Mouse (Mus musculus): ENCODE measurements at regions not wholly inside any gene's neighbourhood (a gene's known extent, or its start where the extent isn't known, plus 50 kb on each side); places are given as distances from the start of the nearest gene placed in this dataset.
A peak's percentile ranks its signal among the peaks of the same experiment; 100 is the strongest.

DNA sequence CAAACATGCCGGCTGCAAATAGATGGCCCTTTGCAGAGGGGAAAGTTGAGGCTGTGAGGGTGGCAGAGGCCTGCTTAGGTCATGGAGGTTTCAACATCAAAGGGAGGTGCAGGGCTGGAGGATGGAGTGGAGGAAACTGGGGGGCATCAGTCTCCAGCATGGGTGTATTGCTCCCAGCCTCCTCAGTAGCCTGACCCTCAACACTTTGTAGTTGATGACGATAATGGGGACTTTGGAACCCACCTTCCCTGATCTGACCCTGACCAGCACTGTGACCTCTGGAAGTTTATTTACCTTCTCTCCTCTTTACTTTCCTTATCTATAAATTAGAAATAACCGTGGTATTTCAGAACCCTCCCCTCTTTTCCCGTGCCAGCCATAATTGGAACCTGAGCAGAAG is 56.2 kb downstream of the Gm26897 start:
- DNase-seq (ENCODE audit: extremely low spot score) = no peak

DNA sequence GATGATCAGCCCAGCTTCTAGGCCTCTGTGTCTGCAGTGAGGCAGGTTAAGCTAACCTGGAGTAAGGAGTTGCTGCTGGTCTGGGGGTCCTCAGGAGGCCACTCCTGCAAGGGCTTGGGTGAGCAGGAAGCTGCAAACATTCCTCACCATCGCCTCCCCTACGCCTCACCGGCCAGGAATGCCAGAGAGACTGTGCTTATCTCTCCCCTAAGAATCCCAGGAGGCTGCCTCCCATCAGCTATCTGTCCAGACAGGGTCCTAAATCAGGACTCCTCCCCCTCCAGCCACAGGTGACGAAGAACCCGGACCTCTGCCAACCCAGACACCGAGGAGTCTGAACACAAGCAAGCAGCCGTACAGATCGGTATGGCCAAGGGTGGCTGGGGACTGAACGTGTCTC is 56.8 kb downstream of the Gm26897 start:
- no peak for DNase-seq (ENCODE audit: extremely low spot score)

DNA sequence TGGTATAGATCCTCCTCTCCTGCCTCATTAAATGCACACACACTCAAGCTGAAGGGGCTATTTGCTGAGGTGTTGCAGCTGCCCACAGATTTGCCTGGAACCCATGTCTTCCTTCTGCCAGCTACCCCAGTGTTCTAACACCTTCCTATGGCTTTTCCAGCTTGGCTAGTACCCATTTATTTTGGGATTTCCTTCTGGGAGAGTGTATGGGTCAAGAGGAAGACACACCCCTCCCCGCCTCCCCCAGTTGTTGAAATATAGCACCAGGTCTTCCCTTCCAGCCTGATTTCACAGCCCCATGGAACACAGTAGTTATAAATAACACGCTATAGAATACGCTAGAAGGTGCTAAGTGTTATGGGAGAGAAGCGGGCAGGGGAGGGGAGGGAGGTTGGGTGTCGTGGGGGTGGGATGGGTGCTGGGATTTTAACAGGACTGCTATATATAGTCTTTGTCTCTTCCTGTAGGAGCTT is 57.4 kb downstream of the Gm26897 start:
- no peak for DNase-seq (ENCODE audit: extremely low spot score)

DNA sequence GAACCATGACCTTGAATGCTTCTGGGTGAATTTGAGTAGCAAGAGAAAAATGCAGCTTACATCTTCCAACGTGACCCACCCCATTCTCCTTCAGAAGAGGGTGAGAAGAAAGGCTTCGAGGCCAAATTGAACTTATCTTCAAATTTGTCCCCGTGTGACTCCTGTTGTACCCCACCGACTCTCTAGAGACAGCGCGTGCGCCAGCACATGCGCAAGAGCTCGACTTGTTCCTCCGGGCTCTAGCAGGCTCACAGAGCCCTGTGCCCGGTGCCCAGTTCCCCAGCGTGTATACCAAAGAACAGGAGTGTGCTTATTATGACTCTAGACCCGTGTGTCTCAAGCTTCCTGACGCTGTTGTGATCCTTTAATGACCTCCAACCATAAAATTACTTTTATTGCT is 59.0 kb downstream of the Gm26897 start:
- DNase-seq (ENCODE audit: extremely low spot score) = no peak

DNA sequence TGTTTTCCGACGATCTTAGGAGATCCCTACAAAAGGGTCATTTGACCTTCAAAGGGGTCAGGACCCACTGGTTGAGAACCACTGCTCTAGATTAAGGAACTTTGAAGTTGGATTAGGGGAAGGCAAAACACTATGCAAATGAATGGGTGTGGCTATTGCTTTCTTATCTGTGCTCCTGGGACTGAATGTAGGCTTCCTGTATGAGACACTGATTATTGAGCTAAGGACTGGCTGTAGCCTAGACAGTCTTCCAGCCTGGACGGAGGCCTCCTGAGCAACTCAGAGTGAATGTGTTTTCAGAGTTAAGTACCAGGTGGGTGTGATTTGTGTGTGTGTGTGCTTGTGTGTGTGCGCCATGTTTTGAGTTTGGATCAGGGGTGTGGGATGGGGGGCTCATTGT is 59.5 kb downstream of the Gm26897 start:
- no peak for DNase-seq (ENCODE audit: extremely low spot score)

DNA sequence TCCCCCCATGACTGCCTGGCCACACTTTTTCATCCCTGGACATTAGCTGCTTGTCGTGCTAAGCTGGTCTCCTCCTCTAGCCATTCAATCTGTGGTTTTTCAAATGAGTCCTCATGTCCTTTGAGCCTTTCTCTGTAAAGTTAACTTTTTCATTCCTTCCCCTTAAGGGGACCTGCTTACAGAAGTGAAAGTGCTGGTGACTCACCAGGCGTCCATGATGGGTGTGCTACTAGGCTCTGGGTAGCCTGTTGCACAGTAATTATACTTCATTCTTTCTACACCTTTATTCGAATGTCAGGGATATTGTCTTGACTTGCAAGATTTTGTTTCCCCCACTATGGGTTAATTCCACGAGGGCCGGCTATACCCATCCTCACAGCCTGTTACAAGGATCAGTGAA is 63.2 kb downstream of the Gm26897 start:
- DNase-seq (ENCODE audit: extremely low spot score) = no peak

DNA sequence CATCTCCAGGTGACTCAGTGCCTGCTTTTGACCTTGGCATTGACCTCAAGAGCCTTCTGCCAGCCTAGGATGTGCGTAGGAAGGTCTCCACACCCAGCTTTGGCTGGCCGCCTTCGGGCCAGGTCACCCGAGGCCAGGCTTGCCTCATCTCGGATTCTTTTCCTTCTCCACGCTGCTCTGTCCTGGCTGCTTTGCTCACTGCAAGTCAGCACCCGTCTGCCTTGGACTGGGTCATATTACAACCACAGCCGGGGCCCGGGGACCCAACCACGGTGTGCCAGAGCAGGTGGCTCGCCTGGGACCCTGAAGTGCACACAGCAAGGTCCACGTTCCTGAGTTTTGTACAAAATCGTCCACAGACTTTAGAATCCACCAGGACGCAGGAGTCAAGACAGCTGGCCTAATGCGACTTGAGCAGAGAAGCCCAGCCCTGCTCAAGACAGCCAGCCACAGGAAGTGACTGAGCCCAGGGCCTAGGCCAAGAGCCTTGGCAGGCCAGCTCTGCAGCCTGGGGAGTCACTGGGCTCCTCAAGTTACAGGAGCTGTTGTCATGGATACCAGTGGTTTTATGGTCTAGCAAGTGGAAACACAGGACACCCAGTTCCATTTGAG is 66.1 kb downstream of the Gm26897 start:
- peak; percentile 69 for DNase-seq (ENCODE audit: extremely low spot score)

DNA sequence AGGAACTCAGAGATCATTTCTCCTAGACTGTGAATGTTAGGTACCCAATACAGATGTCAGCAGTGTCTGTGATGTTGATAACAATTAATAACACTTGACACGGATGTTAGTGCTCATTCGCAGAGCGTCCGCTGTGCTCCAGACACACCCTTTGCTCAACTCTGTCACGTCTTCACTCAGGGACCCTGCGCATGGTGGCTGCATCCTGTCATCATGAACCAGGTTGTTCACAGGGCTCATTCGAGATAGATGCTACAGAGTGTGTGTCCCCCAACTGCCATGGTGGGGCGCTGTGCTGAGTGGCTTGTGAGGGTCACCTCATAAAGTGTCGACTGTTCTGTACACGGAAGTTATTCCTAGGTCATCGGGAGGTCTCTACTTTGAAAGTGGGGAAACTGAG is 66.8 kb downstream of the Gm26897 start:
- DNase-seq (ENCODE audit: extremely low spot score) = no peak

DNA sequence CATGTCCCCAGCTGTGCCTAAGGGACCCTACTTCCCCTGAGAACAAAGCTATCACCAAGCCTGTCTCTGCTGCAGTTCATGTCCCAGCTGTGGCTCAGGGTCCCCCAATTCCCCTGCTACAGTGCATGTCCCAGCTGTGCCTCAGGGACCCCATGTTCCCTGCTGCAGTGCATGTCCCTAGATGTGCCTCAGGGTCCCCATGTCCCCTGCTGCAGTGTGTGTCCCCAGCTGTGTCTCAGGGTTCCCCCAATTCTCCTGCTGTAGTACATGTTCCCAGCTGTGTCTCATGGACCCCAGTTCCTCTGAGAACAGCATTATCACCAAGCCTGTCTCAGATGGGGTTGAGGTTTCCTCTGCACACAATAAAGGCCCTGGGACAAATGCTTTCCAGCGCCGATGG is 67.3 kb downstream of the Gm26897 start:
- DNase-seq (ENCODE audit: extremely low spot score) = no peak

DNA sequence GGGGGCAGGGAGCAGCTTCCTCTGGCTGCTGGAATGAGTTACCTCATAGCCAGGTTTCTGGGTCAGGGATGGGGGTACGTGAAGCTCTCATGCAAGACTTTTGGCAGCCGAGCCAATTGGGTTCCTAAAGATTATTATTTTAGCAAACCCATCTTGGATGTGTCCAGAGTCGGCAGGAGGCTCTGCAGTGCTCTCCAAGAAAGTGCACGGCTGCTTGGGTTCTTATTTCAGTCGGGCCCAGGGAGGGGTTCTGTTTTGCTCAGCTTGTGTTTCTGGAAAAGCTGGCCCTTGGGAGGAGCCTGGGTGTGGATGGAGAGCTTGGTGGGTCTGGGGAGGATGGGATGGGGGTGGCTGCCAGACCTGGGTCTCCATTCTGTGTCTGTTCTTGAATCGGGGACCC is 70.8 kb downstream of the Gm26897 start:
- DNase-seq (ENCODE audit: extremely low spot score) = no peak

DNA sequence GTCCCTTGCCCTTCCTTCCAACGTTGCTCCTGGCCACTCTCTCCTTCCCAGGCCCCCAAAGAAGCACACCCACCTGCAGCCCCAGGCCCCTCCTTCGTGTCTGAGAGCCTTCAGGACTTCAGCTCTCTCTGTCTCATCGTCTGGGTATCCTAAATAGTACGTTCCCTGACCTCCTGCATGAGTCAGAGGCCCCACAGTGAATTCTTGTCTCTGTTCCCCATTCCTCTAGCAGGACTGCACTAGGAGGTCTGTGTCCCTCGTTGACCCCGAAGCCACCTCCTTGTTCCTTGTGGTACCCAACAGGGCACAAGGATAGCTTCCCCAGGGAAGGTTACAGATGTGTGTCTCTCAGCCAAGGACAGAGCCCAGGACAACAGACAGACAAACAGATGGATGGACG is 71.4 kb downstream of the Gm26897 start:
- DNase-seq (ENCODE audit: extremely low spot score) = no peak

DNA sequence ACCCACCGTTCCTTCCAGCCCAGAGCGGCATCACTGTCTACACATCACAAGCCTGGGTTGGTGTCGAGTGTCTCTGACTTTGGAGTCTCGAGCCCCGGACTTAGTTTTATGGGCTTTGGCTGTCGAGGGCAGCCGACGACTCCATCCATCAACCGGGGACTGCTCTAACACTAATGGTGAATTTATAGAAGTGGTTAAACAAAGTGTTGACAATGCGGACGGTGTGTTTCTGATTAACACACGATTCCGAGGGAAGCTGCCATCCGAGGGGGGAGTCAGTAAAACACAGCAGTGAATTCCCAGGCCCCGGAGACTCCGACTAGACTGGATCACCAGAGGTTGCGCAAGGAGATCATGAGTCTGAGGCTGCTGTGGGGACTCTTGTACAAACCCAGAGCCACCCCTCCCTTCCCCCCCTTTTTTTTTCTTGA is 72.1 kb downstream of the Gm26897 start:
- DNase-seq (ENCODE audit: extremely low spot score) = peak; percentile 37

DNA sequence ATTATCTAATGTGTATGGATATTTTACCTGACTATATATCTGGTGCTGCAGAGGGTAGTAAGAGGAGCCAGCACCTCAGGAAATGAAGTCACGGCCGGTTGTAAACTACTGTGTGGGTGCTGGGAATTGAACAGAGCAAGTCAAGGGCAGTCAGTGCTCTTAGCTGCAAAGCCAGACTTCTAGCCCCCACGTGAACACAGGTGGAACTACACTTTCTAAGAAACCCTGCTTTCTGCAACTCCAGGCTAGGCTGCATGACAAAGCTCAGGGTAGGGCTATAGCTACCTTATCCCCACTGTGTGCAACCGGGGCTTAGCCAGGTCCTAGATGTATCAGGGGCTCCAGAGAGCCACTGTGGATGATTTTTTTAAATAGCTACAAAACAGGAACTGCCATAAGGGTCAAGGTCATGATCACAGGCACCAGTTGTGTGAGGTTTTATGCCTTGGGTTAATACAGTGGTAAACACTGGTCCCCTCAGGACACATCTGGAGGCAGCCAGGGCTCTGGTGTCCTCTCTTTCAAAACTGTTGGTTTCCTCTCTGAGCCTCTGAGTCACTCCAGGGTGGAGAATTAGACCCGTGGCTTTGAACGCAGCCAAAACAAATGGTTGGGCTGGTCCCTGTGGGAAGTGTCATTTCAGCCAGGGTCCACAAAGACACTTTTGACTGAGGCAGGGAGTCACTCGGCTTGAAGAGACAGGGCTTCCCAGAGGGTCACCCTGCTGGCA is 76.5 kb downstream of the Gm26897 start:
- no peak for DNase-seq (ENCODE audit: extremely low spot score)

DNA sequence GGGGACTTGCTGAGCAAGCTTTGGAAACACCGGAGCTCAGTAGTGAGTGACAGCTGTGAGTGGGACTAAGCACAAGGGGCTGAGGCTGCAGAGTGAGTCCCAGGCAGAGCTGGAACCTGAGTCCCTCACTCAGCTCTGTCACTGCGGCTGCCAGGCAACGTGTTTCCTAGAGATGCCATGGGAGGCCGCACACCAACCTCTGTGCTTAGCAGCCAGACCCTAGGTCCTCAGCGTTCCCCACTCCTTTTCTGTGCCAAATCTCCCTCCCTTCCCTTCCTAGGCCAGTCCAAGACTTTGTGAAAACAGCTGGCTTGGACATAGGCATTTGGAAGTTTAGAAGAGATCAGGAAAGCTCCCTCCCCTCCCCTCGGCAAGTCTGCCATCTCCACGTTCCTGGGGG is 78.9 kb downstream of the Gm26897 start:
- no peak for DNase-seq (ENCODE audit: extremely low spot score)

DNA sequence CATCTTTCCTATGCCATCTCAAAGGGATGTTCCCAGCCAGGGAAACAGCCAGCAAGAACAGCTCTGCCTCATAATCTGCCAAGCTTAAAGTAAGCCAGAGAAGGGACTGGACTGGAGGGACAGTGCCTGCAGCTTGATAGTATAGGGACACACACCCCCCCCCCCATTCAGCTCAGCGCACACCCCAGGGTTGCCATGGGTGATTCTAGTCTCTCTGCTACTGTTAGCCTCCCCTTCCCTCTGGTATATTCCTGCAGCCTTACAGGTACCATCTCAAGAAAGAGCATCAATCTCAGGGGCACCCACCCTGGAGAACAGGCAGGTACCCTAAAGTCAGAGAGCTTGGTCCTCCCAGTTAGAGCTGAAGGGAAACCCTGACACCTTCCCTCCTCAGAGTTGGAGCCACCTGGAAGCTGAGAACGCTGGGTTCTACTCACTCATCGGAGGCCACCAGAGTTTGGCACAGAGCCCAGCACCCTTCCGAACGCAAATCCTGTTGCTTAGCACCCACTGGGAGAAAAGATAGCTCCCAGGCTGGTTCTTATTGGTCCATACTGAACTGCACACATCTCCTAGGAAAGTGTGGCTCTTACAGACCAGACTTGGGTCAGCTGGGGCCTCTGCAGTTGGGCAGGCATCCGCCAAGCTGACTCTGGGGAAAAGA is 79.5 kb downstream of the Gm26897 start:
- no peak for DNase-seq (ENCODE audit: extremely low spot score)

DNA sequence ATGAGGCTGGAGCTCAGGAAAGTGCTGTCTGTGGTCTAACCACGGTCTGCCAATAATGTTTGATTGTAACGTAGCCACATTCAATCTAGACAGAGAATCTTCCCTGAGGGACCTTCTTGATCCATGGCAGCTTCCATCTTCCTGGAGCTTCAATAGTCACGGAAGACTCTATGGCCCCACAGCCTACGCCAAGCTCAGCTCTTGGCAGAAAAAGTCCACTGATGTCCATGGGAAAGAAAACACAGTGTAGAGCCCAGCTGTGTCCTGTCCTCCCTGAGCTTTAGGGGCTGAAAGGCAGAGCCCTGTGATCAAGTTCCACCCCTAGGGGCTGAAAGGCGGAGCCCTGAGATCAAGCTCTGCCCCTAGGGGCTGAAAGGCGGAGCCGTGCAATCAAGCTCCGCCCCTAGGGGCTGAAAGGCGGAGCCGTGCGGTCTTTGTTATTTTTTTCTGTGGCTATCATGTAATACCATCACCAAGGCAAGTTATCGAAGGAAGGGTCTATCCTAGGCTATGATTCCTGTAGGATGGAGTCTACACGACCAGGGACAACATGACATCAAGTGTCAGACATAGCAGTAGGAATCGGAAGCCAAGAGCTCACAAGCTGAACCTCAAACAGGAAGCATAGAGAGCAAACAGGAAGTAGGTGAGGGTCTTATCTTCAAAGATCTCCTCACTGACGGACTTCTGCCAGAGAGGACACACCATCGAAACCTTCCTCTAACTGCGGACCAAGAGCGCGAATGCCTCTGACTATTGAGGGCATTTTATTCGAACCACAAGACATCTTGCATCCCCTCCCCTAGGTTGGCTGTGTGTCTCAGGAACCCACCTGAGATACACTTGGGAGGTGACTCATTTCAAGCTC is 81.4 kb downstream of the Gm26897 start:
- no peak for DNase-seq (ENCODE audit: extremely low spot score)

DNA sequence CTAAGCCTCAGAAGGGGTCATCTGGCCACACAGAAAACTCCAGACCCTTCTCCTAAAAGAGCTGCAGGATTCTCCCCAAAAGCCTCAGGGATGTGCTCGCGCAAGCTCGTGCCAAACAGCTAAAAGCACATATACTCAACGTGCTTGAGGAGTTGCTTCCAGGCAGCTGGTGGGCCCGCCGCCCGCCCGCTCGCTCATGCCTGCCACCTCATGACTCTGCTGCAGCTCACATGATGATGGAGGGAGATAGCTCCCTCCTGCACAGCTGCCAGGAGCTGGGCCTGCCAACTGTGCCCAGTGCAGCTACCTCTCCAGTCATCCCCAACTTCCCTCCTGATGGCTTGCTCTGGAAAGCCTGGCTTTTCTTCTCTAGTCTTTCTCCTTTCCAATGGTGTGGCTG is 87.2 kb downstream of the Gm26897 start:
- DNase-seq (ENCODE audit: extremely low spot score) = no peak

DNA sequence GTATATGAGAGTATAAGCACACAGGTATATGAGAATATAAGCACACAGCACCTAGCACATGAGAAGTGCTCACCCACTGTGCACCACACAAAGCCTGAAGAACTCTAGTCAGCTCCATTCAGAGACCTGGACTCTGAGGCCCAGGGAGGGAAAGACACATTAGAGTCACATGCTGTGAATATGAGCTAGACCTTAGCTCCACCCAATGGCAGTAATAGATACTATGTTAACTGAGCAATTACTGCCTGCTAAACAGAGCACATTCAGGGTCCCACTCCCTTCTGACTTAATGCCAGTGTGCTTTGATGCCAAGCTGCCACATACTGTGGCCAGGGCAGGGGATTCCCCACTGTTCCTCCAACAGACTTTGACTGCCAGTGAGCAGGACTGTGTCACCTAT is 89.2 kb downstream of the Gm26897 start:
- DNase-seq (ENCODE audit: extremely low spot score) = no peak

DNA sequence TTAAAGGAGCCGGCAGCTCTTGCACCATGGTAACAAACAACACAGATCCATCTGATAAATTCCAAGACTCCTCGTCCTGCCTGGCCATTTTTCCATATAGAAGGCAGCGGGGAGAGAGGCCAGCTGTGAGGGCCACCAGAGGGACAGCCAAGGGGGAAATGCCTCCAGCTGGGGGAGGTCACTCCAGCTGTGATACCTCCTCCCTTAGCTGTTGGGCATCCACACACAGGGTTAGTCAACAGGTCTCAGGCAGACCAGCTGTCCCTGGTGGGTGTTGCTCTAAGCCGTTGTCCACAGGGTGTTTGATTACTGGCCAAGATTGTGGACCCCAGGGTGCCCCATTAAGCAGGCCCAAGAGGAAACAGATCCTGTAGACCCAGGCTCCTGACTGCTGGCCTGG is 89.7 kb downstream of the Gm26897 start:
- no peak for DNase-seq (ENCODE audit: extremely low spot score)

DNA sequence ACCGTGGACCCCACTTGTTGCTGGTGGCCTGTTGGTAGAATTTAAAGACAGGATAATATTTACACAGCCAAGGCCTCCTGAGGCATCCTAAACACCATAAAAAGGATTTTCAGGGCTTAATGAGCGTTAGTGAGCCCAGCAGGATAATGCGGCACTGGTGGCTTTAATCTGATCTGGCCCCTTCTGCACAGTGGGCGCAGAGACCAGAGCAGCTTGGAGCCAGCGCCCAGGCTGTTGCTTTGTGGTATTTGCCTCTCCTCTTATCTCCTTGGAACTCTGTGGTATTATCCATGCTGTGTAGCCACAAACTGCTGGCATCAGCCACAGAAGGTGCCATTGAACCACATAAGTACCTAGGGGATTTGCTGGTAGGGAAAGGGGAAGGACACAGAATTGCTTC is 90.1 kb downstream of the Gm26897 start:
- DNase-seq (ENCODE audit: extremely low spot score) = no peak

DNA sequence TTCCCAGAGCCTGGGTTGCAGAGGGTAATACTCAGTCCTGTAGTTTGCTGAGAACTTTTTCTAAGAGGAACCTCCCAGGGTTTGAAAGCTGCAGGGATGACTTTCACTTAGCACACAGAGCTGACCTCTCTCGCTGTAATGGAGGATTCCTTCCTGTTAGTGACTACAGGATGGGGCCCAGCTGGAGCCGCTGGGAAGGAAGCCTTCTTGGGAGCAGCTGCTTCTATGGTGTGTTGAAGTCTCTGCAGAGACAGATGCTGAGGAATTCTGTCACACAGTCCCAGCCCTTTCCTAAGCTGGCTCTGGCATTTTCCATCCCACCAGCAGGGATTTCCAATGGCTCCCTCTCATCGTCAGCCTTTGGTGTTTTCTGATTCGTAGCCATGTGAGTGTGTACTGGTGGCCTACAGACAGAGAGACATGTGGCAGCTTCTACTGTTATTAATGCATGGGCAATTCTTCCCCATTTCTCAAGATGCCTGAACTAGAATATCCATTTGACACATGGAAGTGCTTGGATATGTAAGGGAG is 90.9 kb downstream of the Gm26897 start:
- DNase-seq (ENCODE audit: extremely low spot score) = no peak

DNA sequence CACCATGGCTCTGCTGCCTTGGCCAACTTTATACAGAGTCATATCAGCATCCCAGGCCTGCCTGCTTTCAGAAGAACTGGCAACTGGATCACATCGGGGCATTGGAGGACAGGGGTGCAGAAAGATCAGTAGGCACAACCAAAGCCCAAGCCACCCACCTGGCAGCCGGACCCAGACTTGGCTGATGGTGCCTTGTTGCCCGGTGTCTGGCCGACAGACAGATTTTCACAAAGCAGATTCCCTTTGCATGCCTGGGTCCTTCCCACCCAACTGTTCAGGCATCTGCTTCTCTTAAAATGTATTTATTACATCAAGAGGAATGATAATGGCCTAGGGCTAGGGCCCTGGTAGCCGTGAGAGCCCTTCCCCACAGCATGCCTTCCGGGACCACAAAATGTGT is 96.2 kb downstream of the Gm26897 start:
- no peak for DNase-seq (ENCODE audit: extremely low spot score)

Measured in embryo, embryonic 9.5 days (tissue).